Mouse (Mus musculus): Measurements from ENCODE around the gene Olfr1287. TPM values are rescaled to one million over a fixed set of nuclear protein-coding genes. Genes with fewer than 3 reads are reported as not detected.

Olfr1287 gene
- total RNA-seq (2021) = not detected
- long read RNA-seq, experiment 1 = 0 reads
- long read RNA-seq, experiment 2 = 0 reads

DNA sequence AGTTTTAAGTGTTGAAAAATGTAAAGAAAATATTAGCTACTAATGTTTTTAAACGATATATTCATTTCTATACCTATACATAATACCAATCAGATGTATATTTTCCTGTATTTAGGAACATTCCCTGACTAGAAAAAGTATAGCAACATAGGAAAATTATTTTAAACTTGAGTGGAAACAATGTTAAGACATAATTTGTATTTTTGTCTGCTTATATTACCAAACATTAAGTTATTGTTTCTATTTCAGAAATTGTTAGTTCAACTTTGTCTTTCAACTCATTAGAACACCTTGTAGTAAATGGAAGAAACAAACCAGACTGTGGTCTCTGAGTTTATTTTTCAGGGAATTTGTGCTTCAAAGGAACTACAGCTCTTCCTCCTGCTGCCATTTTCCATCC is at the start of gene Olfr1287:
TSS of gene Olfr1287 (plus strand) at position 301 of the 400 bp plus-strand sequence.
- DNase-seq = no peak

- no peak for DNase-seq
Measured at GRCm38 (mm10) chr2:111422931-111423330, 26.0 kb upstream of the Olfr1287 start, which contains the start of gene Olfr1286. Olfr1286 (minus strand) TSS chr2:111423115.

GRCm38 (mm10) chr2:111473801-111474200 is 24.9 kb downstream of the Olfr1287 start, which contains the start of gene Olfr1288:
Olfr1288 (plus strand) TSS chr2:111474101.
- no peak for DNase-seq

DNA sequence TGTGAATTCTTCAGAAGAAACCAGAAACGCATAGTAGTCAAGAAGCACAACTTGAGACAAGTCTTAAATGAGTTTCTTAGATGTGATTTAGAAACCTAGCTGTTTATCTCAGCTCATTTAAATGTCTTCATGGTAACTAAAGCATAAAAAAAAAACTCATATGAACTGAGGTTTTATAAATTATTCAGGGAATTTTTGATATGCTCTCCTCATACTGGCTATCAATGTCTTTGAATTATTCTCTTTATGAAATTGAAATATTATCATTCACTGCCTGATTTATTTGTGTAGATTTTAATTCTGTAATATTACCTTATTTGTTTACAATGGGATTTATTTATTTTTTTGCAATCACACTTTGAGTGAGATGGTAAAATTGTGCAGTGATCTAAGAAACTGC is 31.6 kb downstream of the Olfr1287 start, which contains the start of gene Olfr1289:
TSS of gene Olfr1289 (plus strand) at position 301 of the 400 bp plus-strand sequence.
- DNase-seq = no peak

DNA sequence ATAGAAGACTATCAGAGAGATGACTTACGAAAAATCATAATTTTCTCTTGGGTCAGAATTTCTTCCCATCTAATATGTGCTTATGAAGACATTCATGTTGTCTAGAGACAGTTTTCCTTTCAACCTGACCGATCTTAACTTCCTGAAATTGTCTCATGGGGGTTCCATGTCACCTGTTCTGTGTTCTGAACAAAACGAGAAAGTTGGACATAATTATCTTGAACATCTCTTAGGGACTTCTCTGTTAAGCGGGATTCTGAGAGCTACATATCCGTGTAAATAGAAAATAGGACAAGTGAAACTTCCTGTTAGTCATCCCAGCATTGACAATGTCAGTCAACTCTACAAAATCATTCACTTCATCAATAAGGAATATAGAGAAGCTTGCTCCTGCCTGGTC is 44.8 kb downstream of the Olfr1287 start, which contains the start of gene Olfr1290:
TSS of gene Olfr1290 (minus strand) at position 101 of the 400 bp plus-strand sequence.
- DNase-seq = no peak

- no peak for DNase-seq
Measured at GRCm38 (mm10) chr2:111496880-111497279, 47.9 kb downstream of the Olfr1287 start, which contains the start of gene Olfr1291-ps1. Olfr1291-ps1 (plus strand) TSS chr2:111497180.

Other genes with a start within 250 kb of the Olfr1287 start
- gene 4930430A15Rik, start 219.5 kb upstream of the Olfr1287 start, total RNA-seq (2021) = not detected
- not detected for gene Olfr1275, start 213.9 kb upstream of the Olfr1287 start, total RNA-seq (2021)
- gene Olfr1276, start 194.6 kb upstream of the Olfr1287 start, total RNA-seq (2021) = not detected
- gene Olfr1277, start 175.0 kb upstream of the Olfr1287 start, total RNA-seq (2021) = not detected
- not detected for gene Olfr1278, start 159.0 kb upstream of the Olfr1287 start, total RNA-seq (2021)
- gene Olfr1279, start 148.5 kb upstream of the Olfr1287 start, total RNA-seq (2021) = not detected
- gene Olfr1280, start 135.1 kb upstream of the Olfr1287 start, total RNA-seq (2021) = not detected
- not detected for gene Olfr1281, start 122.6 kb upstream of the Olfr1287 start, total RNA-seq (2021)
- gene Olfr1282, start 113.1 kb upstream of the Olfr1287 start, total RNA-seq (2021) = not detected
- gene Olfr1283, start 82.4 kb upstream of the Olfr1287 start, total RNA-seq (2021) = not detected
- gene Olfr1284, start 73.6 kb upstream of the Olfr1287 start, total RNA-seq (2021) = not detected
- gene Olfr1286, start 26.0 kb upstream of the Olfr1287 start, total RNA-seq (2021) = not detected
- gene Olfr1288, start 25.0 kb downstream of the Olfr1287 start, total RNA-seq (2021) = not detected
- not detected for gene Olfr1289, start 31.7 kb downstream of the Olfr1287 start, total RNA-seq (2021)
- gene Olfr1290, start 44.7 kb downstream of the Olfr1287 start, total RNA-seq (2021) = not detected
- not detected for gene Olfr1291-ps1, start 48.0 kb downstream of the Olfr1287 start, total RNA-seq (2021)
- not detected for gene Olfr1293-ps, start 76.1 kb downstream of the Olfr1287 start, total RNA-seq (2021)
- not detected for gene Olfr1294, start 91.1 kb downstream of the Olfr1287 start, total RNA-seq (2021)
- not detected for gene Olfr1295, start 120.5 kb downstream of the Olfr1287 start, total RNA-seq (2021)
- not detected for gene Olfr1297, start 177.4 kb downstream of the Olfr1287 start, total RNA-seq (2021)
- gene Olfr1298, start 200.1 kb downstream of the Olfr1287 start, total RNA-seq (2021) = not detected
- not detected for gene Olfr1299, start 212.3 kb downstream of the Olfr1287 start, total RNA-seq (2021)